Mouse (Mus musculus): ENCODE measurements around the gene Btg1.

The Btg1 gene

GRCm38 (mm10) chr10:96616709-96617116 lies at the start of gene Btg1:
Gene Btg1, plus strand, starts transcription at chr10:96617006.
- peak; percentile 100 for DNase-seq (ENCODE audit: low read depth)

- no peak for DNase-seq (ENCODE audit: low read depth)
These were observed 47.3 kb upstream of the Btg1 start for GRCm38 (mm10) chr10:96569469-96569868.

- DNase-seq (ENCODE audit: low read depth), result no peak
These were observed 45.6 kb upstream of the Btg1 start for GRCm38 (mm10) chr10:96571176-96571575.

GRCm38 (mm10) chr10:96574786-96575185 lies 42.0 kb upstream of the Btg1 start:
- DNase-seq (ENCODE audit: low read depth), result no peak

GRCm38 (mm10) chr10:96575338-96575737 lies 41.5 kb upstream of the Btg1 start:
- DNase-seq (ENCODE audit: low read depth), result no peak

GRCm38 (mm10) chr10:96578924-96579323 lies 37.9 kb upstream of the Btg1 start:
- no peak for DNase-seq (ENCODE audit: low read depth)

- DNase-seq (ENCODE audit: low read depth), result peak; percentile 72
These were observed 37.4 kb upstream of the Btg1 start for GRCm38 (mm10) chr10:96579436-96579835.

GRCm38 (mm10) chr10:96580246-96580645 lies 36.6 kb upstream of the Btg1 start:
- no peak for DNase-seq (ENCODE audit: low read depth)

- DNase-seq (ENCODE audit: low read depth), result peak; percentile 57
These were observed 35.6 kb upstream of the Btg1 start for GRCm38 (mm10) chr10:96581232-96581631.

GRCm38 (mm10) chr10:96586191-96586880 lies 30.5 kb upstream of the Btg1 start:
- DNase-seq (ENCODE audit: low read depth), result peak; percentile 51

GRCm38 (mm10) chr10:96586881-96587217 lies 30.0 kb upstream of the Btg1 start:
- DNase-seq (ENCODE audit: low read depth), result peak; percentile 68

GRCm38 (mm10) chr10:96588233-96588632 lies 28.6 kb upstream of the Btg1 start:
- DNase-seq (ENCODE audit: low read depth), result peak; percentile 59

- peak; percentile 80 for DNase-seq (ENCODE audit: low read depth)
These were observed 27.0 kb upstream of the Btg1 start for GRCm38 (mm10) chr10:96589781-96590180.

GRCm38 (mm10) chr10:96592089-96592488 lies 24.7 kb upstream of the Btg1 start:
- no peak for DNase-seq (ENCODE audit: low read depth)

GRCm38 (mm10) chr10:96595435-96596132 lies 21.2 kb upstream of the Btg1 start:
- DNase-seq (ENCODE audit: low read depth), result no peak

GRCm38 (mm10) chr10:96596411-96596810 lies 20.4 kb upstream of the Btg1 start:
- DNase-seq (ENCODE audit: low read depth), result no peak

GRCm38 (mm10) chr10:96599641-96600040 lies 17.2 kb upstream of the Btg1 start:
- DNase-seq (ENCODE audit: low read depth), result peak; percentile 76

GRCm38 (mm10) chr10:96601670-96602069 lies 15.1 kb upstream of the Btg1 start:
- no peak for DNase-seq (ENCODE audit: low read depth)

GRCm38 (mm10) chr10:96602339-96602738 lies 14.5 kb upstream of the Btg1 start:
- DNase-seq (ENCODE audit: low read depth), result peak; percentile 54

- DNase-seq (ENCODE audit: low read depth), result no peak
These were observed 11.6 kb upstream of the Btg1 start for GRCm38 (mm10) chr10:96605168-96605567.

- no peak for DNase-seq (ENCODE audit: low read depth)
These were observed 10.9 kb upstream of the Btg1 start for GRCm38 (mm10) chr10:96605856-96606255.

GRCm38 (mm10) chr10:96607617-96608185 lies 9.1 kb upstream of the Btg1 start:
- no peak for DNase-seq (ENCODE audit: low read depth)
